Mouse (Mus musculus): ENCODE data around the gene Lyrm2. TPM values are rescaled to one million over a fixed set of nuclear protein-coding genes. Genes with fewer than 3 reads are reported as not detected.

The Lyrm2 gene
- polyA plus RNA-seq (2015; fragmentation: Nextera tagmentation; extraction: Ambion mirVana) = 118 and 123 TPM in 2 replicates

GRCm38 (mm10) chr4:32799966-32800576, at the start of gene Lyrm2:
Gene Lyrm2 (plus strand): TSS chr4:32800253.
- H3K9ac ChIP-seq (replicated peaks; ENCODE audit: low read depth, low read length) = peak within 1 kb of the TSS; percentile 97
- no peaks in the 10 kb centered on the region for H3K9me3 ChIP-seq (ENCODE audit: control insufficient read depth, low read length)
- H3K27me3 ChIP-seq (replicated peaks; ENCODE audit: control insufficient read depth, insufficient read depth, low read length) = no peaks in the 10 kb centered on the region
- WGBS = under 1% methylated on average over 52 of the region's 53 CpGs
- peak within 1 kb of the TSS; percentile 99 for H3K27ac ChIP-seq (ENCODE audit: low read length)
- peak within 1 kb of the TSS; percentile 93 for H3K4me3 ChIP-seq (replicated peaks; ENCODE audit: low read length)
- H3K4me2 ChIP-seq (ENCODE audit: low read length) = peak within 1 kb of the TSS; percentile 77
- H3K36me3 ChIP-seq (ENCODE audit: control insufficient read depth, insufficient read depth) = no peaks in the 10 kb centered on the region; the same call in 1 of the 2 replicates
- H3K4me1 ChIP-seq (replicated peaks; ENCODE audit: control insufficient read depth, insufficient read depth, low read length) = peaks cover 10% of the 10 kb centered on the region
- ATAC-seq = peak; percentile 95

GRCm38 (mm10) chr4:32750711-32751110, 49.3 kb upstream of the Lyrm2 start:
- Histone ChIP-seq H3K4me1 (replicated peaks; ENCODE audit: control insufficient read depth, insufficient read depth, low read length) (no peaks in the 10 kb centered on the region), H3K27ac (ENCODE audit: low read length) (no peak overlapping the region), H3K9ac (replicated peaks; ENCODE audit: low read depth, low read length) (no peak overlapping the region), H3K27me3 (replicated peaks; ENCODE audit: control insufficient read depth, insufficient read depth, low read length) (no peaks in the 10 kb centered on the region), H3K9me3 (ENCODE audit: control insufficient read depth, low read length) (no peaks in the 10 kb centered on the region), H3K4me2 (ENCODE audit: low read length) (no peak overlapping the region), H3K4me3 (replicated peaks; ENCODE audit: low read length) (no peak overlapping the region), H3K36me3 (ENCODE audit: control insufficient read depth, insufficient read depth) (peaks cover 16% of the 10 kb centered on the region)
- 64% methylated on average over 1 of the region's 1 CpGs for WGBS
- peak; percentile 66 for ATAC-seq

- peaks cover 39% of the 10 kb centered on the region for H3K36me3 ChIP-seq (ENCODE audit: control insufficient read depth, insufficient read depth)
- no peak for ATAC-seq
- no peak overlapping the region for H3K27ac ChIP-seq (ENCODE audit: low read length)
- no peaks in the 10 kb centered on the region for H3K4me1 ChIP-seq (replicated peaks; ENCODE audit: control insufficient read depth, insufficient read depth, low read length)
- H3K9ac ChIP-seq (replicated peaks; ENCODE audit: low read depth, low read length) = no peak overlapping the region
- WGBS = 81% methylated on average over 2 of the region's 2 CpGs
- no peak overlapping the region for H3K4me3 ChIP-seq (replicated peaks; ENCODE audit: low read length)
- no peak overlapping the region for H3K4me2 ChIP-seq (ENCODE audit: low read length)
- no peaks in the 10 kb centered on the region for H3K9me3 ChIP-seq (ENCODE audit: control insufficient read depth, low read length)
- H3K27me3 ChIP-seq (replicated peaks; ENCODE audit: control insufficient read depth, insufficient read depth, low read length) = no peaks in the 10 kb centered on the region
These were observed 42.6 kb upstream of the Lyrm2 start for GRCm38 (mm10) chr4:32757430-32757829.

- Histone ChIP-seq H3K27ac (ENCODE audit: low read length) (no peak overlapping the region), H3K9ac (replicated peaks; ENCODE audit: low read depth, low read length) (no peak overlapping the region), H3K27me3 (replicated peaks; ENCODE audit: control insufficient read depth, insufficient read depth, low read length) (no peaks in the 10 kb centered on the region), H3K9me3 (ENCODE audit: control insufficient read depth, low read length) (peaks cover 3% of the 10 kb centered on the region; the same call in 1 of the 2 replicates), H3K4me2 (ENCODE audit: low read length) (no peak overlapping the region), H3K36me3 (ENCODE audit: control insufficient read depth, insufficient read depth) (peaks cover 38% of the 10 kb centered on the region), H3K4me1 (replicated peaks; ENCODE audit: control insufficient read depth, insufficient read depth, low read length) (no peaks in the 10 kb centered on the region), H3K4me3 (replicated peaks; ENCODE audit: low read length) (no peak overlapping the region)
- no peak for ATAC-seq
- WGBS = 62% methylated on average over 7 of the region's 7 CpGs
These were observed 32.6 kb upstream of the Lyrm2 start for GRCm38 (mm10) chr4:32767471-32767870.

- 92% methylated on average over 10 of the region's 10 CpGs for WGBS
These were observed 32.0 kb upstream of the Lyrm2 start for GRCm38 (mm10) chr4:32768046-32768445.

GRCm38 (mm10) chr4:32770284-32770810, 29.7 kb upstream of the Lyrm2 start:
- no peaks in the 10 kb centered on the region for H3K4me1 ChIP-seq (replicated peaks; ENCODE audit: control insufficient read depth, insufficient read depth, low read length)
- ATAC-seq = no peak
- no peak overlapping the region for H3K27ac ChIP-seq (ENCODE audit: low read length)
- WGBS = 96% methylated on average over 7 of the region's 7 CpGs
- peaks cover 32% of the 10 kb centered on the region for H3K36me3 ChIP-seq (ENCODE audit: control insufficient read depth, insufficient read depth)
- no peak overlapping the region for H3K9ac ChIP-seq (replicated peaks; ENCODE audit: low read depth, low read length)
- no peaks in the 10 kb centered on the region for H3K27me3 ChIP-seq (replicated peaks; ENCODE audit: control insufficient read depth, insufficient read depth, low read length)
- no peak overlapping the region for H3K4me3 ChIP-seq (replicated peaks; ENCODE audit: low read length)
- H3K9me3 ChIP-seq (ENCODE audit: control insufficient read depth, low read length) = peaks cover 3% of the 10 kb centered on the region; the same call in 1 of the 2 replicates
- no peak overlapping the region for H3K4me2 ChIP-seq (ENCODE audit: low read length)

More at GRCm38 (mm10) chr4:32768046-32768445, 32.0 kb upstream of the Lyrm2 start:
- no peak for ATAC-seq
- Histone ChIP-seq H3K9ac (replicated peaks; ENCODE audit: low read depth, low read length) (no peak overlapping the region), H3K4me1 (replicated peaks; ENCODE audit: control insufficient read depth, insufficient read depth, low read length) (no peaks in the 10 kb centered on the region), H3K4me2 (ENCODE audit: low read length) (no peak overlapping the region), H3K9me3 (ENCODE audit: control insufficient read depth, low read length) (peaks cover 3% of the 10 kb centered on the region; the same call in 1 of the 2 replicates), H3K4me3 (replicated peaks; ENCODE audit: low read length) (no peak overlapping the region), H3K27me3 (replicated peaks; ENCODE audit: control insufficient read depth, insufficient read depth, low read length) (no peaks in the 10 kb centered on the region), H3K27ac (ENCODE audit: low read length) (no peak overlapping the region), H3K36me3 (ENCODE audit: control insufficient read depth, insufficient read depth) (peaks cover 35% of the 10 kb centered on the region)

GRCm38 (mm10) chr4:32779996-32780395, 20.1 kb upstream of the Lyrm2 start:
- Histone ChIP-seq H3K9ac (replicated peaks; ENCODE audit: low read depth, low read length) (no peak overlapping the region), H3K9me3 (ENCODE audit: control insufficient read depth, low read length) (no peaks in the 10 kb centered on the region), H3K36me3 (ENCODE audit: control insufficient read depth, insufficient read depth) (peaks cover 7% of the 10 kb centered on the region; the same call in 1 of the 2 replicates), H3K27me3 (replicated peaks; ENCODE audit: control insufficient read depth, insufficient read depth, low read length) (no peaks in the 10 kb centered on the region), H3K4me2 (ENCODE audit: low read length) (no peak overlapping the region), H3K4me3 (replicated peaks; ENCODE audit: low read length) (no peak overlapping the region), H3K27ac (ENCODE audit: low read length) (no peak overlapping the region), H3K4me1 (replicated peaks; ENCODE audit: control insufficient read depth, insufficient read depth, low read length) (no peaks in the 10 kb centered on the region)
- no peak for ATAC-seq
- over 99% methylated on average over 4 of the region's 4 CpGs for WGBS

- H3K9me3 ChIP-seq (ENCODE audit: control insufficient read depth, low read length) = no peaks in the 10 kb centered on the region
- H3K4me2 ChIP-seq (ENCODE audit: low read length) = no peak overlapping the region
- no peaks in the 10 kb centered on the region for H3K36me3 ChIP-seq (ENCODE audit: control insufficient read depth, insufficient read depth)
- no peak overlapping the region for H3K27ac ChIP-seq (ENCODE audit: low read length)
- H3K27me3 ChIP-seq (replicated peaks; ENCODE audit: control insufficient read depth, insufficient read depth, low read length) = no peaks in the 10 kb centered on the region
- no peak for ATAC-seq
- H3K4me1 ChIP-seq (replicated peaks; ENCODE audit: control insufficient read depth, insufficient read depth, low read length) = no peaks in the 10 kb centered on the region
- WGBS = 89% methylated on average over 1 of the region's 1 CpGs
- no peak overlapping the region for H3K4me3 ChIP-seq (replicated peaks; ENCODE audit: low read length)
- H3K9ac ChIP-seq (replicated peaks; ENCODE audit: low read depth, low read length) = no peak overlapping the region
These were observed 12.9 kb upstream of the Lyrm2 start for GRCm38 (mm10) chr4:32787110-32787509.

GRCm38 (mm10) chr4:32789020-32789419, 11.0 kb upstream of the Lyrm2 start:
- no peaks in the 10 kb centered on the region for H3K27me3 ChIP-seq (replicated peaks; ENCODE audit: control insufficient read depth, insufficient read depth, low read length)
- H3K9ac ChIP-seq (replicated peaks; ENCODE audit: low read depth, low read length) = no peak overlapping the region
- no peaks in the 10 kb centered on the region for H3K4me1 ChIP-seq (replicated peaks; ENCODE audit: control insufficient read depth, insufficient read depth, low read length)
- no peaks in the 10 kb centered on the region for H3K36me3 ChIP-seq (ENCODE audit: control insufficient read depth, insufficient read depth)
- WGBS = 85% methylated on average over 4 of the region's 4 CpGs
- no peak overlapping the region for H3K27ac ChIP-seq (ENCODE audit: low read length)
- no peaks in the 10 kb centered on the region for H3K9me3 ChIP-seq (ENCODE audit: control insufficient read depth, low read length)
- H3K4me3 ChIP-seq (replicated peaks; ENCODE audit: low read length) = no peak overlapping the region
- H3K4me2 ChIP-seq (ENCODE audit: low read length) = no peak overlapping the region
- ATAC-seq = no peak

Data from forebrain, embryonic 16.5 days (tissue).